Mouse (Mus musculus) spleen, adult 18-20 months (tissue): Measurements from ENCODE around the gene Ankib1.
A peak's percentile ranks its signal among the peaks of the same experiment; 100 is the strongest.
"Not testable (repeated sequence)": the region's sequence is repeated elsewhere in the genome, so short reads cannot be mapped to it uniquely, and the experiment has no call there.

Experiments
- DNase-seq, 2 experiments: peaks; one replicate each; pipeline ENCODE4 v3.0.0; 2022; ENCODE audit warnings: mixed read lengths in 2 of 2

Ankib1 gene

DNA sequence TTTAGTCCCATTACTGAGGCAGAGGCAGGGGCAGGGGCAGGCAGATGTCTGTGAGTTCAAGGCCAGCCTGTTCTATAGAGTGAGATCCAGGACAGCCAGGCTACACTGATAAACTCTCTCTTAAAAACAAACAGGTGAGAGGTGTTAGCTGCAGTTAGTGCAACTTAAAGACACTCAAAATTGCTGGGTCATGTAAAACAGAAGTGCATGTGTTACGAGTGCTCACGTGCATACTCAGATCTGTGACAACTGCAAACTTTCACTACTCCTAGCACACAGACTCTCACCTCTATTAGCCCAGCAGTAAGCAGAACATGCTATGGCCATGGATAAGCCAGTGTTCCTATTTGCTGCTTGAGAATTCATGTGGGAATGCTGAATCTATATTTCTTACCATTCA, 79.3 kb downstream of the Ankib1 start:
- no peak for DNase-seq

DNA sequence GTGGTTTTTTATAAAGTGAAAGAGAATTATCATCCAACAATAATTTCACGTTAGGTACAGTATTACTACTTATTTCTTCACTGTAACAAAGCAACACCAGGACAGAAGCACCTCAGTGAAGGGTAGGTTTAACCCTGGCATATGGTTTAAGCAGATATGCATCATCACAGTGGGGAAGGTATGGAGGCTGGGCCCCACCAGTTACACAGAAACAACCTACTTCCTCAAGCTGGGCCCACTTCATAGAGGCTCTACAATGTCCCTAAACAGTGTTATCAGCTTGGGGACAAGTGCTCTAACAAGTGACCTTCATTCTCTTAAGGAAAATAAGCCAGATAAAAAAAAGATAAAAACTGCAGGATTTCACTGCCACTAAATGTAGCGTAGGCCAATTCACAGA, 79.9 kb downstream of the Ankib1 start:
- no peak for DNase-seq

DNA sequence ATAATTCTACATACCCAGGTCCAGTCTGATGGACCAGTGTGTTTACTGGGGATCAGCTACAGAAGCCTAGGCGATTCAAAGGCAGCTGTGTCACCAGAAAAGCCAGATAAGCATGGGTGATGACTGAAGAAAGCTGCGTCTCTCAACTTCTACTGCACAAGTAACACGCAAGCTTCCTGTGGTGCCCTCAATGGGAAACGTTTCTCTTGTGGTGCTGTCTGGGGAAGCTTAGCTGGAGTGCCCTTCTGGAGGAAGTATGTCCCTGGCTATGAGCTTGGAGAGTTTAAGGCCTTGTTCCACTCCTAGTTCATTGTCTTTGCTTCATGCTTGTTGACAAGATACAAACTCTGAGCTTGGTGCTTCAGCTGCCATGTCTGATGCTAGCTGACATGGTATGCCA, 83.4 kb downstream of the Ankib1 start:
- DNase-seq: no peak

GRCm38 (mm10) chr5:3715800-3716199, 86.9 kb downstream of the Ankib1 start:
- no peak for DNase-seq

GRCm38 (mm10) chr5:3702180-3702579, 100.5 kb downstream of the Ankib1 start:
- DNase-seq: no peak

GRCm38 (mm10) chr5:3700025-3700424, 102.7 kb downstream of the Ankib1 start:
- DNase-seq: no peak

- DNase-seq: no peak
Measured at GRCm38 (mm10) chr5:3696031-3696430, 106.7 kb downstream of the Ankib1 start.

- DNase-seq: no peak
Measured at GRCm38 (mm10) chr5:3695191-3695590, 107.5 kb downstream of the Ankib1 start.

DNA sequence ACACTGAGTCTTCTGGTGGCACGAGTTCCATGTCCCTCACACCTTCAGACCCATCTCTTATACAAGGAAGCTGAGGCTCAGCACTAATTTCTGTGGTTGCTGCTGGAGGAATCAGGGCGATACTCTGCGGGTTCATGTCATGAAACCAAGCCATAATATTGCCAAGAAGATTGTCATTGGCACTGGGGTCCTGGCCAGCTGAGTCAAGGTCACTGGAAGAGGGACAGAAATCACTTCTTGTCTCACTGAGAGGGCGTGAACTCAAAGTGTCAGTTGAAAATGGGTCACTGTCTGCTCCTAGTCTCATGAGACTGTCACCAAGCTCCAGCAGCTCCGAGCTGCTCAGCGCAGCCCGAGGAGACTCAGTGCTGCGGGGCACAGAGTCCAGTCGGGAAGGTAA, 109.8 kb downstream of the Ankib1 start:
- no peak for DNase-seq

DNA sequence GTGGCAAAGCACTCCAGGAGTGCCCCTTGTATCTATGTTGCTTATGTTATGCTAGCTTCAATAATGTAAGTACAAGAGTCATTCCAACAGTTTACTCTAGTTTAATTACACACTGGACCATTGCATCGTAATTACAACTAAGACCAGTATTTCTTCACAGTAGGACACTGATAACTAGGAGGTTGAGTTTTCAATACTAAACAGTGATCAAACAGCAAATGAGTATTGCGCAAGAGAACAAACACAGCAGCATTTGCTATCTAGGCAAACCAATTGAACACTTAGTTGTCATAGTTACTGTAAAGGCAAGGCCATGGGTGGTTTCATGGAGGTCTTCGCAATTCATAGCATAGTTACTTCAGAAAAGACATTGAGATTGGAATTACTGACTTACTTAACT, 111.4 kb downstream of the Ankib1 start:
- no peak for DNase-seq

DNA sequence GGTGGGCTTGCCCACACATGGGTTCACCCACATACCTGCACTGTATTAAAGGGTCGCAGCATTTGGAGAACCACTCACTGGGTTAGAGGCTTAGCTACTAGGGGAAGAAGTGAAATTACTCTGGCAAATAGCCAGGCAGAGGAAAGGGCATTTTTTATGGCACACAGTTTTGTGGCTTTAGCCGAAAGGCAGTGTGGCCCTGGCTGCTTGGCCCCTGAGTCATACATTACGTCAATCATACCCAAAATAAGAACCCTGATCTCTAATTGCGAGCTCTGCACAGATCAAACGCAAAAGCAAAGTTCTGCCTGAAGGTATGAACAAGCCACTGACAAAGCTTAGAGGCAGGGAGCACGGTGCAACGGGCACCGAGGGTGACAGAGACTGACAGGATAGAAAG, 114.4 kb downstream of the Ankib1 start:
- DNase-seq: no peak

DNA sequence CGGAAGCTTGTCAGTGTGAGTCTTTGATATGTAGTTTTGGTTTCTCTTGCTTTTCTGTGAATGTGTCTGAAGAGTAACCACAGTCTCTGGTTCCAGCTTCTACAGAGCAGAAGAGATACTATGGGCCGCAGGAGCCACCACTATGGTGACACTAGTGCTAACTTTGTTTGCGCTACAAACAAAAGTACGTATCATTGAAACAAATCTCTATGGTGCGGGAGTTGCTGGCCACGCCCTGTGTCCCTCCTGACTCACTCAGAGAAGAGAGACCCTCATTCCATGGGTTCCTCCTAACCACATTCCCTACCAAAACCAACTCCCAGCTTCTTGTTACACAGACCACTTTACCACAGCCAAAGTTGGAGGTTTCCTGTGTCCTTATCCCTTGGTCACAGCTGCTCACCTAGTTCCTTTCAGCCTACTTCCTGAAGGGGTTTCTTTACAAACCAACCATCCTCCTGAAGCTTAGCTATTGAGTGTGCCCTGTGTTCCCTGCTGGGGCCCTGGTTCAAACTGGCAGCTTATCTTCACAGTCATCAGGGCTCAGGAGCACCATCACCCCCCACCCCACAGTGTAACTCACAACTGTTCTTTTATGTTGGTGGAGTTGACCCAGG, 132.7 kb downstream of the Ankib1 start:
- DNase-seq: no peak

GRCm38 (mm10) chr5:3666585-3666984, 136.1 kb downstream of the Ankib1 start:
- DNase-seq: no peak

DNA sequence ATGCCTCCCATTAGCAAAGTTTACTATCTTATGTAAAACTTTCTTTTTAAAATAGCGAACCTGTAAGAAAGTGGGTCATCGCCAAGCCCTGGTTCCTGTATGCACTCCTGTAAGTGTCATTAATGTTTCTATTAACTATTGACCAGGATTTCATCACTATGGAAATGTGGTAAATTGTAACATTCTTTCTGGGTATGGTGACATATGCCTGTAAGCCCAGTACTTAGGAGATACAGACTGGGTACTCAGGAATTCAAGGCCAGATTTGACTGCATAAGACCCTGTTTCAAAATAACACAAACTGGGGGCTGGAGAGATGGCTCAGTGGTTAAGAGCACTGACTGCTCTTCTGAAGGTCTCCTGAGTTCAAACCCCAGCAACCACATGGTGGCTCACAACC, 137.5 kb downstream of the Ankib1 start:
- DNase-seq: no peak

- DNase-seq: no peak
Measured at GRCm38 (mm10) chr5:3657085-3657484, 145.6 kb downstream of the Ankib1 start, which contains the start of gene Gatad1. Gatad1 (minus strand) TSS chr5:3657185.

GRCm38 (mm10) chr5:3653801-3654200, 148.9 kb downstream of the Ankib1 start:
- DNase-seq: no peak

- not testable (repeated sequence) for DNase-seq
Measured at GRCm38 (mm10) chr5:3652903-3653575, 149.7 kb downstream of the Ankib1 start.

GRCm38 (mm10) chr5:3651621-3652020, 151.1 kb downstream of the Ankib1 start:
- DNase-seq: no peak

- DNase-seq: no peak
Measured at GRCm38 (mm10) chr5:3650881-3651280, 151.8 kb downstream of the Ankib1 start, which contains the start of gene Tmbim7. Tmbim7 (plus strand) TSS chr5:3651181.

GRCm38 (mm10) chr5:3648849-3649210, 153.9 kb downstream of the Ankib1 start:
- DNase-seq: no peak

DNA sequence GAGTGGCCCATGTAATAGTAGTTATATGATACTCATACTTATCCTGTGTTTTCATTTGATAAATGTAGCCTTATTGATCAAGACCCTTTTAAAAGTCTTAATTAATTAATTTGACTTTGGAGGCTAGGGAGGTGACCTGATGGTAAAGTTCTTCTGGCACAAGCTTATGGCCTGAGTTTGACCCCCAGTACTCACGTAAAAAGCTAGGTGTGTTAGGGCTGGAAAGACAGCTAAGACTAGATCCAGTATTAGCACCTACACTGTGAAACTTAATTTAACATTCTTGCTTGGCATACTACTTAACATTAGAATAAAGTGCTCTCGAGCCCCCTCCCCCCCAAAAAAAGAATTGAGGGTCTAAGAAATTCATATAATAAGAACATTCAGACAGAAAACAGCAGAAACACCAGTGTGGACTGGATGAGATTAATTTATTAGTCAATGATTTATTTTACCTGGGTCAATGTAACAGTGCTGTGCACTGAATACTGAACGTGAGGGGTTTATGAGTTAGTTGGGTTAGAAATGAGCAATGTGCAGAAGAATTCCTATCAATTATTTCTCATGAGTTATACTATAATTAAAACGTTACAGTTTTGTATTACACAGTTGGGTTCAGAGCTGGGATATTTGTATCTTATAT, 154.4 kb downstream of the Ankib1 start:
- no peak for DNase-seq

DNA sequence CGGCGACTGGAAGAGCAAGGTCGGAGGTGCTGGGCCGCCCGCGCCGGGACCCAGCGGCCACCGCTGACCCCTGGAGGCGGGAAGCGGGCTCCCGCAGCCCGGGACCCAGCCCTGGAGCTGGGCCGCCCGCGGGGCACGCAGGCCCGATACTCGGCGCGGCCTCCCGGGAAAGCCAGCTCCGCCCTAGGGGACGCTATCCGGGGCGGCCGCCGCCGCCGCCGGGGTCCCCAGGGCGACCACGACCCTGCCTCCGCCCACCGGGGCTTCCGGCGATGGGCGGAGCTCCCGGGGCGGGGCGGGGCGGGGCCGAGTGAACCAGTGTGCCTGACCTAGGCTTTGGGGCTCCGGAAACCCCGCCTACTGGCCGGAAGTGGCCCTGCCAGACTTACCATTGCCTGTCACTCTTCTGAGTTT, 155.0 kb downstream of the Ankib1 start:
- peak; percentile 83 to 87 for DNase-seq

- DNase-seq: peak; percentile 45 to 62
Measured at GRCm38 (mm10) chr5:3646991-3647707, 155.6 kb downstream of the Ankib1 start.

- no peak for DNase-seq
Measured at GRCm38 (mm10) chr5:3646539-3646938, 156.2 kb downstream of the Ankib1 start.
